Mouse (Mus musculus): ENCODE measurements around the gene Ttc37.

GRCm38 (mm10) chr13:76157508-76157907, 59.0 kb downstream of the Ttc37 start:
- TF ChIP-seq CTCF (IDR thresholded peaks at IDR 0.05 in 2 of 3, conservative IDR thresholded peaks at IDR 0.05 in 1 of 3; ENCODE audit: control insufficient read depth in 1 of 3, insufficient read depth in 1 of 3, low read depth in 2 of 3, low read length in 3 of 3, poor library complexity in 1 of 3, severe bottlenecking in 1 of 3) (no peak), MXI1 (IDR thresholded peaks at IDR 0.05; ENCODE audit: low read depth, low read length) (no peak; the same call in 1 of the 2 replicates), POLR2A (IDR thresholded peaks at IDR 0.05; ENCODE audit: control insufficient read depth in 1 of 2, insufficient read depth in 1 of 2, low read depth in 1 of 2, low read length in 2 of 2, poor library complexity in 1 of 2) (no peak), NRF1 (IDR thresholded peaks at IDR 0.05; ENCODE audit: insufficient read depth, low read depth, low read length, poor library complexity, severe bottlenecking) (no peak), BHLHE40 (IDR thresholded peaks at IDR 0.05; ENCODE audit: borderline replicate concordance, low read depth, low read length) (no peak), TAL1 (IDR thresholded peaks at IDR 0.05; ENCODE audit: low read length) (no peak), KAT2A (conservative IDR thresholded peaks at IDR 0.05; ENCODE audit: low read depth, low read length) (no peak), ELF1 (IDR thresholded peaks at IDR 0.05; ENCODE audit: low read depth, low read length) (no peak), TCF12 (IDR thresholded peaks at IDR 0.05; ENCODE audit: low read depth, low read length) (no peak), USF1 (IDR thresholded peaks at IDR 0.05; ENCODE audit: low read depth, low read length) (no peak), RAD21 (IDR thresholded peaks at IDR 0.05; ENCODE audit: low read depth, low read length) (no peak), GATA1 (IDR thresholded peaks at IDR 0.05; ENCODE audit: low read depth, low read length) (peak; percentile 49; the same call in 1 of the 2 replicates)

All from MEL (cell line).